Comparison of ENCODE assay signal across 9 mouse cellular contexts in the genomic region with DNA sequence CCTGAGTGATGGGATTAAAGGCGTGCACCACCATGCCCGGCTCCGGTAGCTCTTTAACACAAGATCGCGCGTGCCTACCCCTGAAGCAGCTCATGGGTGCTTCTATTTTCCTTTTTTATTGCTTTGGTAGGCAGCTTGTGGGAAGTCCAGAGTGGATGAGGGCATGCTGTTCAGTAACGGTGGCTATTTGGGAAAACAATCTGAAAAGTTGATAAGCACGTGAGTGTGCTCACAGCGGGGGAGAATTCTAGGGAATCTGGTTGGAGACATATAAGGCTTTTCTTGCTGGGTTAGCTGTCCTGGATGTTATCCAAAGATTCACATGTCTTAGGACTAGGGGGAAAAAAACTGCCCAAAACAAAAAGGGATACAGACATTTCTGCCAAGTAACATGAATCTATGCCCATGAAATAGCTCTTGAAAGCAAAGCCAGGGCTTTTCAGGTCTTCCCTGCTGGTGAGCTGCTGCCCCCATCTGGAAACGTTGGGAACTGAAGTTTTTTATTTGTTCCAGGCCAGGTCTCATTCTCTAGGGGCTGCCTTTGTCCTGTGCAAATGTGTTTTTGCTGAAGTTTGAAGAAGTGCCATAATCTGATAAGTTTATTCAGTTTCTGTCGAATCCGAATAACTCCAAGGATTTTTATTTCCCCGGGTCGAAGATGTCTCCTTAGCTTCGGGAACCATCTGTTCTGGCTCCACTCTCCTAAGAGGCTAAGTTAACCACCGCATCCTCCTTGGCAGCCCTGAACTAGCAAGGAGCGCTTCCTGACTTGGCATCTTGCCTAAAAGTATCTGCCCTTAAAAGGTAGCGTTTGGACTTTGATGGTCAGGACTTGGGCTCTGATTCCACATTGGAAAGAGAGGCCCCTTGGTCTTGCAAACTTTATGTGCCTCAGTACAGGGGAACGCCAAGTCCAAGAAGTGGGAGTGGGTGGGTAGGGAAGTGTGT. TPM values are rescaled to one million over a fixed set of nuclear protein-coding genes. Genes with fewer than 3 reads are reported as not detected.
DNase-seq lines count a peak whose midpoint lies in the region; ATAC-seq and TF ChIP-seq lines count a peak whose summit lies in the region.
"Had no signal": no experiment of that assay in that cellular context is flagged by ENCODE, and none has a peak within 500 bp of the region (broad histone marks: within the 10 kb centered on the region; RNA-seq: fewer than 3 reads in every experiment).

No protein-coding gene starts in this region.

- no peak overlapping the region for H3K9ac ChIP-seq in embryonic facial prominence, embryonic 15.5 days
- no peak overlapping the region for H3K9ac ChIP-seq in kidney, embryonic 15.5 days
- H3K9ac ChIP-seq in limb, embryonic 14.5 days (ENCODE audit: low read depth, low read length, severe bottlenecking), result no peak overlapping the region
- H3K9ac ChIP-seq in stomach, postnatal 0 days (ENCODE audit: low read length), result no peak overlapping the region

- no peak for DNase-seq in heart, embryonic 10.5 days (ENCODE audit: low spot score)
- DNase-seq in limb, embryonic 14.5 days (ENCODE audit: low spot score), result peak; percentile 84
- DNase-seq in neural tube, embryonic 10.5 days (ENCODE audit: extremely low spot score, low spot score), result peak; percentile 73
- DNase-seq in stomach, postnatal 0 days (ENCODE audit: low spot score), result peak; percentile 75

- no peaks in the 10 kb centered on the region for H3K36me3 ChIP-seq in embryonic facial prominence, embryonic 15.5 days
- H3K36me3 ChIP-seq in heart, embryonic 10.5 days, result no peaks in the 10 kb centered on the region
- H3K36me3 ChIP-seq in kidney, embryonic 15.5 days, result no peaks in the 10 kb centered on the region
- H3K36me3 ChIP-seq in limb, embryonic 14.5 days (ENCODE audit: control insufficient read depth, insufficient read depth, low read length), result no peaks in the 10 kb centered on the region
- H3K36me3 ChIP-seq in stomach, postnatal 0 days (ENCODE audit: control insufficient read depth, insufficient read depth, low read length), result no peaks in the 10 kb centered on the region

- no peak for TF ChIP-seq POLR2A in bone marrow, adult 2 months (IDR thresholded peaks at IDR 0.05; ENCODE audit: borderline replicate concordance, control insufficient read depth, low read depth, low read length)
- TF ChIP-seq POLR2A in limb, embryonic 14.5 days (IDR thresholded peaks at IDR 0.05; ENCODE audit: borderline replicate concordance, extremely low read depth, insufficient read depth, insufficient read length), result no peak

- H3K4me1 ChIP-seq in bone marrow, adult 2 months (ENCODE audit: control insufficient read depth, insufficient read depth, low read length), result no peaks in the 10 kb centered on the region
- peaks cover 4% of the 10 kb centered on the region; the same call in 1 of the 2 replicates for H3K4me1 ChIP-seq in embryonic facial prominence, embryonic 15.5 days
- H3K4me1 ChIP-seq in heart, embryonic 10.5 days, result 0 out of 2 replicates have a peak, but pooled peaks cover 2% of the 10 kb centered on the region
- 0 out of 2 replicates have a peak, but pooled peaks cover 3% of the 10 kb centered on the region for H3K4me1 ChIP-seq in kidney, embryonic 15.5 days
- no peaks in the 10 kb centered on the region for H3K4me1 ChIP-seq in limb, embryonic 14.5 days (ENCODE audit: control insufficient read depth, insufficient read depth, low read length)
- no peaks in the 10 kb centered on the region for H3K4me1 ChIP-seq in stomach, postnatal 0 days (replicated peaks; ENCODE audit: control insufficient read depth, insufficient read depth)

- TF ChIP-seq EP300 in stomach, postnatal 0 days (optimal IDR thresholded peaks at IDR 0.05), result peak; percentile 43

- H3K4me2 ChIP-seq in embryonic facial prominence, embryonic 15.5 days (replicated peaks), result 0 out of 2 replicates have a peak overlapping the region, but pooled peaks have one; percentile 12
- H3K4me2 ChIP-seq in kidney, embryonic 15.5 days, result no peak overlapping the region
- no peak overlapping the region for H3K4me2 ChIP-seq in limb, embryonic 14.5 days (replicated peaks; ENCODE audit: low read depth, low read length, severe bottlenecking)
- H3K4me2 ChIP-seq in stomach, postnatal 0 days (replicated peaks; ENCODE audit: low read depth), result no peak overlapping the region

- ATAC-seq in CD4-positive, CD25-positive, alpha-beta regulatory T cell, adult 4 months, result peak; percentile 80
- peak; percentile 41; the same call in 1 of the 2 replicates for ATAC-seq in embryonic facial prominence, embryonic 15.5 days (ENCODE audit: insufficient number of reproducible peaks, low FRiP score, low TSS enrichment, low read depth)
- ATAC-seq in kidney, embryonic 15.5 days (replicated peaks; ENCODE audit: low FRiP score), result peak; percentile 61; the same call in 1 of the 2 replicates
- peak; percentile 69 for ATAC-seq in limb, embryonic 14.5 days (ENCODE audit: low FRiP score, low read depth)
- peak; percentile 49 for ATAC-seq in stomach, postnatal 0 days (ENCODE audit: low FRiP score, low TSS enrichment)

- no peaks in the 10 kb centered on the region for H3K27me3 ChIP-seq in embryonic facial prominence, embryonic 15.5 days
- no peaks in the 10 kb centered on the region for H3K27me3 ChIP-seq in heart, embryonic 10.5 days (ENCODE audit: insufficient read depth, poor library complexity, severe bottlenecking)
- no peaks in the 10 kb centered on the region for H3K27me3 ChIP-seq in kidney, embryonic 15.5 days
- H3K27me3 ChIP-seq in limb, embryonic 14.5 days (ENCODE audit: control insufficient read depth, insufficient read depth, low read length), result no peaks in the 10 kb centered on the region
- H3K27me3 ChIP-seq in stomach, postnatal 0 days (ENCODE audit: control insufficient read depth, insufficient read depth, low read length), result no peaks in the 10 kb centered on the region

- H3K4me3 ChIP-seq in bone marrow, adult 2 months (replicated peaks; ENCODE audit: control insufficient read depth, low read depth, low read length), result no peak overlapping the region
- no peak overlapping the region for H3K4me3 ChIP-seq in embryonic facial prominence, embryonic 15.5 days (replicated peaks)
- H3K4me3 ChIP-seq in heart, embryonic 10.5 days, result peak overlapping the region; percentile 1; the same call in 1 of the 2 replicates
- no peak overlapping the region for H3K4me3 ChIP-seq in kidney, embryonic 15.5 days (replicated peaks)
- H3K4me3 ChIP-seq in limb, embryonic 14.5 days (replicated peaks; ENCODE audit: low read length), result no peak overlapping the region
- H3K4me3 ChIP-seq in stomach, postnatal 0 days (ENCODE audit: low read depth, low read length), result no peak overlapping the region
- H3K4me3 ChIP-seq: erythroblast, embryonic 14.5 days had no signal

- peak; percentile 61; the same call in 1 of the 2 replicates for TF ChIP-seq CTCF in bone marrow, adult 2 months (IDR thresholded peaks at IDR 0.05; ENCODE audit: control insufficient read depth, insufficient read depth, low read length)
- TF ChIP-seq CTCF in stomach, postnatal 0 days (IDR thresholded peaks at IDR 0.05; ENCODE audit: low read depth), result peak; percentile 96

- WGBS in bone marrow, adult 2 months, result 53% methylated on average over 19 of the region's 19 CpGs
- WGBS in embryonic facial prominence, embryonic 15.5 days, result 44% methylated on average over 19 of the region's 19 CpGs
- 52% methylated on average over 19 of the region's 19 CpGs for WGBS in heart, embryonic 10.5 days
- 52% methylated on average over 19 of the region's 19 CpGs for WGBS in kidney, embryonic 15.5 days
- WGBS in limb, embryonic 14.5 days, result 49% methylated on average over 19 of the region's 19 CpGs
- WGBS in stomach, postnatal 0 days, result 38% methylated on average over 19 of the region's 19 CpGs

- no peak overlapping the region for H3K27ac ChIP-seq in bone marrow, adult 2 months (ENCODE audit: control insufficient read depth, insufficient read depth, low read depth, low read length, poor library complexity)
- no peak overlapping the region for H3K27ac ChIP-seq in embryonic facial prominence, embryonic 15.5 days (replicated peaks)
- H3K27ac ChIP-seq in heart, embryonic 10.5 days, result no peak overlapping the region
- no peak overlapping the region for H3K27ac ChIP-seq in kidney, embryonic 15.5 days
- H3K27ac ChIP-seq in limb, embryonic 14.5 days (replicated peaks; ENCODE audit: low read depth, low read length), result no peak overlapping the region
- H3K27ac ChIP-seq in stomach, postnatal 0 days (replicated peaks), result peak overlapping the region; percentile 18; the same call in 1 of the 2 replicates

- H3K9me3 ChIP-seq in embryonic facial prominence, embryonic 15.5 days (replicated peaks), result no peaks in the 10 kb centered on the region
- no peaks in the 10 kb centered on the region for H3K9me3 ChIP-seq in heart, embryonic 10.5 days
- no peaks in the 10 kb centered on the region for H3K9me3 ChIP-seq in kidney, embryonic 15.5 days (replicated peaks)
- H3K9me3 ChIP-seq in limb, embryonic 14.5 days (ENCODE audit: control insufficient read depth, low read length), result no peaks in the 10 kb centered on the region
- H3K9me3 ChIP-seq in stomach, postnatal 0 days (ENCODE audit: control insufficient read depth, low read length), result no peaks in the 10 kb centered on the region

RNA-seq across cellular contexts. Expression of a gene that starts 24.8 kb away (rescaled TPM):
- polyA plus RNA-seq in CD4-positive, CD25-positive, alpha-beta regulatory T cell, adult 4 months (2017; shearing (Covaris generic)), result not detected
- polyA plus RNA-seq in bone marrow, adult 2 months (2011; ENCODE audit: insufficient read depth, insufficient read length, low replicate concordance, missing spikeins), result 1.1 and 2.6 TPM in 2 replicates
- polyA plus RNA-seq in embryonic facial prominence, embryonic 15.5 days (2015; fragmentation: Nextera tagmentation; extraction: Ambion mirVana), result not detected in 2 replicates
- polyA plus RNA-seq in heart, embryonic 10.5 days (2016; fragmentation: Nextera tagmentation; extraction: Ambion mirVana), result 0.23 and 4.2 TPM in 2 replicates
- 0.86 and 1.0 TPM in 2 replicates for polyA plus RNA-seq in kidney, embryonic 15.5 days (2015; fragmentation: Nextera tagmentation; extraction: Ambion mirVana)
- polyA plus RNA-seq in limb, embryonic 14.5 days (2012; rRNA removed), result 0.05 TPM in 1 of 2 replicates, not detected in the other
- not detected in 2 replicates for polyA plus RNA-seq in limb, embryonic 14.5 days (2014; fragmentation: Nextera tagmentation; extraction: Ambion mirVana)
- 1.7 and 3.1 TPM in 2 replicates for polyA plus RNA-seq in stomach, postnatal 0 days (2015; fragmentation: Nextera tagmentation; extraction: Ambion mirVana)
